Mouse (Mus musculus): Measurements from ENCODE around the gene Dpf3. TPM values are rescaled to one million over a fixed set of nuclear protein-coding genes. Genes with fewer than 3 reads are reported as not detected.

The Dpf3 gene
- polyA plus RNA-seq, 1 experiment from 2014 or later: 13.0 TPM

DNA sequence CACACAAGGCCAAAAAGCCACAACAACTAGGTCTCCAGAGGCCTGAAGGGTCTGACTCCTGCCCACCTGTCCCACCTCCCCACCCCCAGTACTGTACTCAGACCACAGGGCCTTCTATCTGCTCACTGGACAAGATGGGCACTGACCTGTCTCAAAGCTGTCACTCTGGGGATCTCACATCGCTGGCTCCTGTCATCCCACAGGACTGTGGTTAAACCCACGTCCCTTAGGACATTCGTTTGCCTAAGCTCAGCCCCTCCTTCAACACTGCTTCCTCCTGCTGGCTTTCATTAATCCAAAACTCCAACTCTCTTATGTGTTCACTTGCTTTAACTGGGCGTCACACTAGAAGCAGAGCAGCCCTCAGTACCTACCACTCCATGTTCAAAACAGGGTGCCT, 159.0 kb downstream of the Dpf3 start:
- Histone ChIP-seq H3K4me1 (replicated peaks; ENCODE audit: control insufficient read depth, insufficient read depth, low read length) (peaks cover 11% of the 10 kb centered on the region), H3K27ac (ENCODE audit: low read depth, low read length) (no peak overlapping the region), H3K9me3 (ENCODE audit: control insufficient read depth, low read length) (no peaks in the 10 kb centered on the region), H3K4me3 (ENCODE audit: low read depth, low read length) (no peak overlapping the region), H3K4me2 (no peak overlapping the region), H3K9ac (ENCODE audit: low read depth, low read length) (no peak overlapping the region), H3K27me3 (replicated peaks; ENCODE audit: control insufficient read depth, insufficient read depth, low read length) (no peaks in the 10 kb centered on the region), H3K36me3 (ENCODE audit: control insufficient read depth, insufficient read depth, low read length) (no peaks in the 10 kb centered on the region; the same call in 1 of the 2 replicates)
- DNase-seq (ENCODE audit: low spot score) (no peak), ATAC-seq (replicated peaks; ENCODE audit: low FRiP score) (no peak)
- WGBS: 57% methylated on average over 4 of the region's 4 CpGs

DNA sequence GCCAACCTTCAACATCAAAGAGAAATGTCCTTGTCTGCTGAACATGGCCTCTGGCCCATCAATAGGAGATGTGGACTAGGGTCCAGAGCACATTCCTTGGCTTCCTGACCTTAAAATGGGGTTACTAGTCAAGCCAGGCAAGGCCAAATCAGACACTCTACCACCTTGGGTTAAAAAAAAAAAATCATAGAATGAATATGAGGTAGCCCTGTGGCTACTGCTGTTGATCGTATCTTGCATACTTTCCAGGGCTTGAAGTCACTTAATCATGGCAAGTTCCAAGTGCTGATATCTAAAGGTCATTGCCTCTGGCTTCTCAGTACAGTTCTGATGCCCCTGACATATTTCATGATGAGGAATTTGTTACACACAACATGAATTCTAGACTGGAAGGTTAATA, 160.1 kb downstream of the Dpf3 start:
- H3K27ac ChIP-seq (ENCODE audit: low read depth, low read length): no peak overlapping the region
- 80% methylated on average over 1 of the region's 1 CpGs for WGBS
- no peak overlapping the region for H3K4me2 ChIP-seq
- no peak for ATAC-seq (replicated peaks; ENCODE audit: low FRiP score)
- no peak overlapping the region for H3K9ac ChIP-seq (ENCODE audit: low read depth, low read length)
- peaks cover 11% of the 10 kb centered on the region for H3K4me1 ChIP-seq (replicated peaks; ENCODE audit: control insufficient read depth, insufficient read depth, low read length)
- H3K27me3 ChIP-seq (replicated peaks; ENCODE audit: control insufficient read depth, insufficient read depth, low read length): no peaks in the 10 kb centered on the region
- no peak for DNase-seq (ENCODE audit: low spot score)
- no peak overlapping the region for H3K4me3 ChIP-seq (ENCODE audit: low read depth, low read length)
- H3K9me3 ChIP-seq (ENCODE audit: control insufficient read depth, low read length): no peaks in the 10 kb centered on the region
- H3K36me3 ChIP-seq (ENCODE audit: control insufficient read depth, insufficient read depth, low read length): no peaks in the 10 kb centered on the region; the same call in 1 of the 2 replicates

DNA sequence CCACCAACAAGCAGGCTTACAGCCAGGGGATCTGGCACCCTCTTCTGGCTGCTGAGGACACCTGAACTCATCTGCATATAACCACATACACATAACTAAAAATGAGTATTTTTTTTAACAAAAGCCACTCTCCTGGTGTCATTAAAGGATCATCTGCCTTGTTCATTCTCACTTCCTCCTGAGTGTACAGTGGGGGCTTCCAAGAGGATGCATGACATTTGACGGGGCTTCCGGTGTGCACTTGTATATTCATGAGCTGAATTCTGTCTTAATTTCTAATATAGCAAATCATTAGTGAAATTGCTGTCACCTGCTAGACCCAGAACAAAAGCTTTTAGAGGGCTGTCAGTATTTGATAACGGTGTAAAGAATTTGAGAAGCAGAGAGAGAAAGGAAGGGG, 166.8 kb downstream of the Dpf3 start:
- no peak overlapping the region for H3K27ac ChIP-seq (ENCODE audit: low read depth, low read length)
- 85% methylated on average over 3 of the region's 3 CpGs for WGBS
- H3K9me3 ChIP-seq (ENCODE audit: control insufficient read depth, low read length): no peaks in the 10 kb centered on the region
- H3K27me3 ChIP-seq (replicated peaks; ENCODE audit: control insufficient read depth, insufficient read depth, low read length): no peaks in the 10 kb centered on the region
- no peak overlapping the region for H3K4me2 ChIP-seq
- no peak for DNase-seq (ENCODE audit: low spot score)
- no peak overlapping the region for H3K4me3 ChIP-seq (ENCODE audit: low read depth, low read length)
- H3K36me3 ChIP-seq (ENCODE audit: control insufficient read depth, insufficient read depth, low read length): no peaks in the 10 kb centered on the region
- no peak for ATAC-seq (replicated peaks; ENCODE audit: low FRiP score)
- H3K4me1 ChIP-seq (replicated peaks; ENCODE audit: control insufficient read depth, insufficient read depth, low read length): peaks cover 10% of the 10 kb centered on the region; the same call in 1 of the 2 replicates
- no peak overlapping the region for H3K9ac ChIP-seq (ENCODE audit: low read depth, low read length)

DNA sequence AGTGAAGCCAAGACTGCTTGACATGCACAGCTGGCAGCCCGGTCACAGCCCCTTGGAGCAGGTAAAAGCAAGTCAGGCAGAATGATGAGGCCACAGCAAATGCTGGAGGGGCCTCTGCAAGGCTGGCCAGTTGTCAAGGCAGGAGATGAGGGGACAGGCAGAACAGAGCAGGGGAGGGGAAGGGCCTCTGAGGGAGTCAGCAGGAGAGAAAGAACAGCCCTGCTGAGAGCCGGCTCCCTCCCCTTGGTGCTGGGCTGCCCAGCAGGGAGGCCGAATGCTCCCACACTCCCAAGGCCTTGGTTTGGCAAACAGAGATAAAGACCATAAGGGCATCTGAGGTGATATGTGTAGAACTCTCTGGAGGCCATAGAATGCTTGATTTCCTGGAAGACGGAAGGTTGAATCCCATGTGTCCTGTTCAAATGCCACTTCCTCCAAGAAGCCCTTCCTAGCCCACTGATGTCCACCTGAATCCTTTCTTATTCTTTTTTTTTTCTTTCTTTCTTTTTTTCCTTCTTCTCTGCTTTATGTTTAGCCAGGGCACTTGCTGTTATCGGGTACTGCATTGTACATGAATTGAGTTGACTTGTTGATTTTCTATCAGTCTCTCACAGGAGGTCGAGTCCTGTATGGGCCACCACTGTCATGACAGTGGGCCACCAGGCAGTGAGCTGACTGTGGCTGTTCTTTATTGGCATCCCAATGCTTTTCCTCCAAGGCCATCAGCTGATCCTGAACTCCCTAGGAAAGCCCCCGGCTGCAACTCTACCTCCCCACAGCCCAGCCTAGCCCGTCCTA, 169.7 kb downstream of the Dpf3 start:
- Histone ChIP-seq H3K27me3 (replicated peaks; ENCODE audit: control insufficient read depth, insufficient read depth, low read length) (no peaks in the 10 kb centered on the region), H3K4me2 (no peak overlapping the region), H3K9me3 (ENCODE audit: control insufficient read depth, low read length) (no peaks in the 10 kb centered on the region), H3K27ac (ENCODE audit: low read depth, low read length) (no peak overlapping the region), H3K4me1 (replicated peaks; ENCODE audit: control insufficient read depth, insufficient read depth, low read length) (peaks cover 12% of the 10 kb centered on the region; the same call in 1 of the 2 replicates), H3K9ac (ENCODE audit: low read depth, low read length) (no peak overlapping the region), H3K4me3 (ENCODE audit: low read depth, low read length) (no peak overlapping the region), H3K36me3 (ENCODE audit: control insufficient read depth, insufficient read depth, low read length) (no peaks in the 10 kb centered on the region)
- 62% methylated on average over 8 of the region's 8 CpGs for WGBS
- DNase-seq (ENCODE audit: low spot score) (no peak), ATAC-seq (replicated peaks; ENCODE audit: low FRiP score) (peak; percentile 72)

DNA sequence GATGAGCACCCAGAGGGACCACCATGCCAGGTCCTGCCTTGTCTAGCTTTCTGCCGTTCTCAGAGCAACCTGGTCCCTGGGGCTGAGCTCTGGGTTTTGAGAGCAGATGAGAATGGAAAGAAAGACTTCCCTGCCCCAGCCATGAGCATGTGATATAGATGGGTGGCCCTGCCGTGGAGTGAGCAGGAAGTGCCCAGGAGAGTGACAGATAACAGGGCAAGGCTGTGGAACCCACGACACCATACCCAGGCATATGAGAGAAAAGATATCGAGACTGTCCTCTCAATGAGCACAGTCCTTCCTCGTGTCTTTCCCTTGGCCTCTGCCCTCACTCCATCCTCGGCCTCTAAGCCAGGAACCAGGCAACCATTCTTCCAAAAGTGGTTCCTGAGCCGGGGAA, 172.8 kb downstream of the Dpf3 start:
- Histone ChIP-seq H3K4me1 (replicated peaks; ENCODE audit: control insufficient read depth, insufficient read depth, low read length) (peaks cover 12% of the 10 kb centered on the region; the same call in 1 of the 2 replicates), H3K9ac (ENCODE audit: low read depth, low read length) (no peak overlapping the region), H3K27ac (ENCODE audit: low read depth, low read length) (no peak overlapping the region), H3K9me3 (ENCODE audit: control insufficient read depth, low read length) (no peaks in the 10 kb centered on the region), H3K36me3 (ENCODE audit: control insufficient read depth, insufficient read depth, low read length) (no peaks in the 10 kb centered on the region), H3K4me2 (no peak overlapping the region), H3K4me3 (ENCODE audit: low read depth, low read length) (no peak overlapping the region), H3K27me3 (replicated peaks; ENCODE audit: control insufficient read depth, insufficient read depth, low read length) (no peaks in the 10 kb centered on the region)
- ATAC-seq (replicated peaks; ENCODE audit: low FRiP score) (no peak), DNase-seq (ENCODE audit: low spot score) (no peak)
- whole genome bisulfite sequencing: 55% methylated on average over 7 of the region's 7 CpGs

DNA sequence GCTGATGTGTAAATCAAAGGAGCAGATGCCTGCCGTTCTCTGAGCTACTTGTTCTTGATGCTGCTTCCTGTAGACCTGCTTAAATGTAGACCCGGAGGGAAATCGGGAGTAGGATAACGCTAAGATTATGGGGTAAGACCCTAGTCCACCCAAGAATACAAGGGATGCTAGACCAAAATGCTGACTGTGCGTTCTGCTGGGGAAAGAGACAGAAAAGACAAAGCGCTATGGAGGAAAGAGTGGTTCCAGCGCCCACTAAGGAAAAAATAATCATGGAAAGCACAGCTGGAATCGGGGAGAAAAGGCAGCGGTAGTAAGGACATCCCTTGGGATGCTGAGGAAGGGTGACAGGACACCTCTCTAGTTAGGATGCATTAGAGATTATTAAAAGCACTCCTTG, 174.7 kb downstream of the Dpf3 start:
- 86% methylated on average over 9 of the region's 9 CpGs for WGBS
- Histone ChIP-seq H3K27me3 (replicated peaks; ENCODE audit: control insufficient read depth, insufficient read depth, low read length) (no peaks in the 10 kb centered on the region), H3K9ac (ENCODE audit: low read depth, low read length) (no peak overlapping the region), H3K4me2 (no peak overlapping the region), H3K4me1 (replicated peaks; ENCODE audit: control insufficient read depth, insufficient read depth, low read length) (peaks cover 22% of the 10 kb centered on the region), H3K9me3 (ENCODE audit: control insufficient read depth, low read length) (no peaks in the 10 kb centered on the region), H3K36me3 (ENCODE audit: control insufficient read depth, insufficient read depth, low read length) (no peaks in the 10 kb centered on the region), H3K27ac (ENCODE audit: low read depth, low read length) (no peak overlapping the region), H3K4me3 (ENCODE audit: low read depth, low read length) (no peak overlapping the region)
- DNase-seq (ENCODE audit: low spot score): no peak
- no peak for ATAC-seq (replicated peaks; ENCODE audit: low FRiP score)

DNA sequence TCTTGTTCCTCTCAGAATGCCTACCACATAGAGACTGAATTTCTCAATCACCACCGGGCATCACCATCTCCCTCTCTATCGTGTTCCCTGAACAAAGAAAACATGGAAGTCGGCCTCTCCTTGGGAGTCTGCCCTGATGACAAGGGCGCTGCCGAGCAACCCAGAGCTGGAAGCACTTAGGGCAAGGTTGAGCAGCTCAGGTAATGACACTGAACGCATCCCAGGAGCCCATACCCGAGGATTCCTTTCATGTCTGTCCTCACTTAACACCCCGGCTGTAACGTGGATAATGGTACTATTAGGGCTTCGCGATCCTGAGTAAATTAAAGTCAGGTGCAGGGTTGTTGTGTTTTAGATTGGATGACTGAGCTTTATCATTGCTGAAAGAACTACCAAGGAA, 176.9 kb downstream of the Dpf3 start:
- no peak overlapping the region for H3K9ac ChIP-seq (ENCODE audit: low read depth, low read length)
- no peak overlapping the region for H3K4me2 ChIP-seq
- DNase-seq (ENCODE audit: low spot score) (no peak), ATAC-seq (replicated peaks; ENCODE audit: low FRiP score) (no peak)
- no peak overlapping the region for H3K27ac ChIP-seq (ENCODE audit: low read depth, low read length)
- no peaks in the 10 kb centered on the region for H3K9me3 ChIP-seq (ENCODE audit: control insufficient read depth, low read length)
- H3K36me3 ChIP-seq (ENCODE audit: control insufficient read depth, insufficient read depth, low read length): no peaks in the 10 kb centered on the region
- H3K27me3 ChIP-seq (replicated peaks; ENCODE audit: control insufficient read depth, insufficient read depth, low read length): no peaks in the 10 kb centered on the region
- WGBS: 82% methylated on average over 11 of the region's 11 CpGs
- no peak overlapping the region for H3K4me3 ChIP-seq (ENCODE audit: low read depth, low read length)
- peaks cover 17% of the 10 kb centered on the region for H3K4me1 ChIP-seq (replicated peaks; ENCODE audit: control insufficient read depth, insufficient read depth, low read length)

DNA sequence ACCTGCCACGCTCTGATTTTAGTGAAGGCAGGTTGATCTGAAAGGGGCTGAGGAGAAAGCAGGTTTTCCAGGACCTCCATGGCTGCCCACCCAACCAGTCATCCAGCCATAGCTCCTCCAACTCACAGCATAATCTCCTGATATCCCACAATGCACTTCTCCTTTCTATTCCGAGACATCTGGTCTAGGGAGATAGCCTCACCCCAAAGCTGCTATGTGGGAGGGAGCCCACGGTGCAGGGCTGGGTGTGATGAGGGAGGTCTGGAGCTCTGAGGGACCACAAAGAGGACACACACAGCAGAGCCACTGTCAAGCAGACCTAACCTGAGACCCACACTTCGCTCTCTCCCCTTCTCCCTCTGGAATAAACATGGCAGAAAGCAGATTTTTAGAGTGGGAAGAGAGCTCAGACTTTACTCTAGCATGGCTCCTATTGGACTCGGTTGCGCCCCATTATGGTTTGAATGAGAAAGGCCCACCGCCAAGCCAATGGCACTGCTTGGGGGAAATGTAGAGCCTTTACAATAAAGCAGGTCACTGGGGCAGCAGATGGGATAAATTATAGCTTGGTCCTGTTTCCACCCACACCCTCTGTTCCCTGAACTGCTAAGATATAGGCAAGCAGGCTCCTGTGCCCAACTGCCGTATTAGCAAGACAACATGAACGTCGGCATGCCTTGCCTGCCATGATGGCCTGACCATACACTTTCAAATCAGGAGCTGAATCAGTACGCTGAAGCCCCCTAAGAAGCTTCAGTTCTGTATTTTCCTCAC, 178.3 kb downstream of the Dpf3 start:
- H3K27me3 ChIP-seq (replicated peaks; ENCODE audit: control insufficient read depth, insufficient read depth, low read length): no peaks in the 10 kb centered on the region
- H3K36me3 ChIP-seq (ENCODE audit: control insufficient read depth, insufficient read depth, low read length): no peaks in the 10 kb centered on the region
- peak; percentile 97 for ATAC-seq (replicated peaks; ENCODE audit: low FRiP score)
- no peaks in the 10 kb centered on the region for H3K9me3 ChIP-seq (ENCODE audit: control insufficient read depth, low read length)
- H3K4me1 ChIP-seq (replicated peaks; ENCODE audit: control insufficient read depth, insufficient read depth, low read length): peaks cover 16% of the 10 kb centered on the region
- H3K4me2 ChIP-seq: peak overlapping the region; percentile 48
- H3K9ac ChIP-seq (ENCODE audit: low read depth, low read length): no peak overlapping the region
- peak overlapping the region; percentile 50 for H3K27ac ChIP-seq (ENCODE audit: low read depth, low read length)
- H3K4me3 ChIP-seq (ENCODE audit: low read depth, low read length): no peak overlapping the region
- no peak for DNase-seq (ENCODE audit: low spot score)
- 76% methylated on average over 11 of the region's 11 CpGs for WGBS
